Mouse (Mus musculus): ENCODE measurements around the gene 5830411N06Rik. TPM values are rescaled to one million over a fixed set of nuclear protein-coding genes. Genes with fewer than 3 reads are reported as not detected.

The 5830411N06Rik gene
- polyA plus RNA-seq, 1 experiment, result 1.2 TPM

- WGBS, result 80% methylated on average over 3 of the region's 3 CpGs
- no peaks in the 10 kb centered on the region for H3K4me1 ChIP-seq (ENCODE audit: control insufficient read depth, insufficient read depth, low read length)
- H3K27ac ChIP-seq (ENCODE audit: control insufficient read depth, insufficient read depth, low read depth, low read length, poor library complexity), result no peak overlapping the region
- H3K4me3 ChIP-seq (replicated peaks; ENCODE audit: control insufficient read depth, low read depth, low read length), result no peak overlapping the region
- no peak for TF ChIP-seq POLR2A (IDR thresholded peaks at IDR 0.05; ENCODE audit: borderline replicate concordance, control insufficient read depth, low read depth, low read length)
- TF ChIP-seq CTCF (IDR thresholded peaks at IDR 0.05; ENCODE audit: control insufficient read depth, insufficient read depth, low read length), result no peak
Observed at GRCm38 (mm10) chr7:140319861-140320385, 72.8 kb downstream of the 5830411N06Rik start.

GRCm38 (mm10) chr7:140320558-140320957 is 73.5 kb downstream of the 5830411N06Rik start, which contains the start of gene Olfr525:
Gene Olfr525, plus strand, starts transcription at chr7:140320858.
- no peak within 1 kb of the TSS for H3K27ac ChIP-seq (ENCODE audit: control insufficient read depth, insufficient read depth, low read depth, low read length, poor library complexity)
- no peak within 1 kb of the TSS for H3K4me3 ChIP-seq (replicated peaks; ENCODE audit: control insufficient read depth, low read depth, low read length)
- TF ChIP-seq POLR2A (IDR thresholded peaks at IDR 0.05; ENCODE audit: borderline replicate concordance, control insufficient read depth, low read depth, low read length) (no peak), CTCF (IDR thresholded peaks at IDR 0.05; ENCODE audit: control insufficient read depth, insufficient read depth, low read length) (no peak)
- H3K4me1 ChIP-seq (ENCODE audit: control insufficient read depth, insufficient read depth, low read length), result no peaks in the 10 kb centered on the region
- WGBS, result 45% methylated on average over 1 of the region's 1 CpGs

- Histone ChIP-seq H3K4me3 (replicated peaks; ENCODE audit: control insufficient read depth, low read depth, low read length) (no peak overlapping the region), H3K27ac (ENCODE audit: control insufficient read depth, insufficient read depth, low read depth, low read length, poor library complexity) (no peak overlapping the region), H3K4me1 (ENCODE audit: control insufficient read depth, insufficient read depth, low read length) (no peaks in the 10 kb centered on the region)
- TF ChIP-seq CTCF (IDR thresholded peaks at IDR 0.05; ENCODE audit: control insufficient read depth, insufficient read depth, low read length) (no peak), POLR2A (IDR thresholded peaks at IDR 0.05; ENCODE audit: borderline replicate concordance, control insufficient read depth, low read depth, low read length) (no peak)
Observed at GRCm38 (mm10) chr7:140321135-140321534, 74.1 kb downstream of the 5830411N06Rik start.

- no peak overlapping the region for H3K4me3 ChIP-seq (replicated peaks; ENCODE audit: control insufficient read depth, low read depth, low read length)
- no peak overlapping the region for H3K27ac ChIP-seq (ENCODE audit: control insufficient read depth, insufficient read depth, low read depth, low read length, poor library complexity)
- no peaks in the 10 kb centered on the region for H3K4me1 ChIP-seq (ENCODE audit: control insufficient read depth, insufficient read depth, low read length)
- TF ChIP-seq POLR2A (IDR thresholded peaks at IDR 0.05; ENCODE audit: borderline replicate concordance, control insufficient read depth, low read depth, low read length) (no peak), CTCF (IDR thresholded peaks at IDR 0.05; ENCODE audit: control insufficient read depth, insufficient read depth, low read length) (no peak)
- 35% methylated on average over 1 of the region's 1 CpGs for WGBS
Observed at GRCm38 (mm10) chr7:140329766-140330304, 82.8 kb downstream of the 5830411N06Rik start.

- WGBS, result 84% methylated on average over 2 of the region's 2 CpGs
- no peak within 1 kb of the TSS for H3K27ac ChIP-seq (ENCODE audit: control insufficient read depth, insufficient read depth, low read depth, low read length, poor library complexity)
- no peak within 1 kb of the TSS for H3K4me3 ChIP-seq (replicated peaks; ENCODE audit: control insufficient read depth, low read depth, low read length)
- TF ChIP-seq CTCF (IDR thresholded peaks at IDR 0.05; ENCODE audit: control insufficient read depth, insufficient read depth, low read length) (no peak), POLR2A (IDR thresholded peaks at IDR 0.05; ENCODE audit: borderline replicate concordance, control insufficient read depth, low read depth, low read length) (no peak)
- H3K4me1 ChIP-seq (ENCODE audit: control insufficient read depth, insufficient read depth, low read length), result no peaks in the 10 kb centered on the region
Observed at GRCm38 (mm10) chr7:140333717-140334116, 86.6 kb downstream of the 5830411N06Rik start, which contains the start of gene Olfr527. Gene Olfr527, plus strand, starts transcription at chr7:140334017.

Other genes starting within 250 kb of the 5830411N06Rik start
- gene Zfp511, start 210.9 kb upstream of the 5830411N06Rik start, polyA plus RNA-seq (2011; ENCODE audit: insufficient read depth, insufficient read length, low replicate concordance, missing spikeins), result 10.4 and 27.2 TPM in 2 replicates
- gene Tubgcp2, start 210.6 kb upstream of the 5830411N06Rik start, polyA plus RNA-seq (2011; ENCODE audit: insufficient read depth, insufficient read length, low replicate concordance, missing spikeins), result 16.7 and 17.5 TPM in 2 replicates
- gene Msx3, start 198.2 kb upstream of the 5830411N06Rik start, polyA plus RNA-seq (2011; ENCODE audit: insufficient read depth, insufficient read length, low replicate concordance, missing spikeins), result not detected in 2 replicates
- gene Caly, start 164.7 kb upstream of the 5830411N06Rik start, polyA plus RNA-seq (2011; ENCODE audit: insufficient read depth, insufficient read length, low replicate concordance, missing spikeins), result not detected in 2 replicates
- not detected in 2 replicates for gene Prap1, start 153.9 kb upstream of the 5830411N06Rik start, polyA plus RNA-seq (2011; ENCODE audit: insufficient read depth, insufficient read length, low replicate concordance, missing spikeins)
- gene Fuom, start 144.8 kb upstream of the 5830411N06Rik start, polyA plus RNA-seq (2011; ENCODE audit: insufficient read depth, insufficient read length, low replicate concordance, missing spikeins), result 11.3 and 18.7 TPM in 2 replicates
- 9.4 and 11.6 TPM in 2 replicates for gene Paox, start 131.5 kb upstream of the 5830411N06Rik start, polyA plus RNA-seq (2011; ENCODE audit: insufficient read depth, insufficient read length, low replicate concordance, missing spikeins)
- gene Echs1, start 130.8 kb upstream of the 5830411N06Rik start, polyA plus RNA-seq (2011; ENCODE audit: insufficient read depth, insufficient read length, low replicate concordance, missing spikeins), result 15.5 and 25.8 TPM in 2 replicates
- gene Mtg1, start 109.7 kb upstream of the 5830411N06Rik start, polyA plus RNA-seq (2011; ENCODE audit: insufficient read depth, insufficient read length, low replicate concordance, missing spikeins), result 16.8 and 20.2 TPM in 2 replicates
- gene Sprn, start 92.4 kb upstream of the 5830411N06Rik start, polyA plus RNA-seq (2011; ENCODE audit: insufficient read depth, insufficient read length, low replicate concordance, missing spikeins), result not detected in 2 replicates
- not detected in 2 replicates for gene Olfr522, start 82.5 kb upstream of the 5830411N06Rik start, polyA plus RNA-seq (2011; ENCODE audit: insufficient read depth, insufficient read length, low replicate concordance, missing spikeins)
- gene Olfr523, start 74.1 kb upstream of the 5830411N06Rik start, polyA plus RNA-seq (2011; ENCODE audit: insufficient read depth, insufficient read length, low replicate concordance, missing spikeins), result not detected in 2 replicates
- gene Olfr524, start 41.3 kb upstream of the 5830411N06Rik start, polyA plus RNA-seq (2011; ENCODE audit: insufficient read depth, insufficient read length, low replicate concordance, missing spikeins), result not detected in 2 replicates
- gene Cd163l1, start 29.0 kb upstream of the 5830411N06Rik start, polyA plus RNA-seq (2011; ENCODE audit: insufficient read depth, insufficient read length, low replicate concordance, missing spikeins), result 0.31 and 0.82 TPM in 2 replicates
- gene Olfr525, start 73.6 kb downstream of the 5830411N06Rik start, polyA plus RNA-seq (2011; ENCODE audit: insufficient read depth, insufficient read length, low replicate concordance, missing spikeins), result not detected in 2 replicates
- not detected in 2 replicates for gene Olfr527, start 86.7 kb downstream of the 5830411N06Rik start, polyA plus RNA-seq (2011; ENCODE audit: insufficient read depth, insufficient read length, low replicate concordance, missing spikeins)
- not detected in 2 replicates for gene Olfr60, start 114.4 kb downstream of the 5830411N06Rik start, polyA plus RNA-seq (2011; ENCODE audit: insufficient read depth, insufficient read length, low replicate concordance, missing spikeins)
- not detected in 2 replicates for gene Olfr530, start 129.0 kb downstream of the 5830411N06Rik start, polyA plus RNA-seq (2011; ENCODE audit: insufficient read depth, insufficient read length, low replicate concordance, missing spikeins)
- gene Olfr531, start 155.6 kb downstream of the 5830411N06Rik start, polyA plus RNA-seq (2011; ENCODE audit: insufficient read depth, insufficient read length, low replicate concordance, missing spikeins), result not detected in 2 replicates
- 0.25 and 1.2 TPM in 2 replicates for gene Olfr532, start 174.4 kb downstream of the 5830411N06Rik start, polyA plus RNA-seq (2011; ENCODE audit: insufficient read depth, insufficient read length, low replicate concordance, missing spikeins)
- not detected in 2 replicates for gene Olfr533, start 216.1 kb downstream of the 5830411N06Rik start, polyA plus RNA-seq (2011; ENCODE audit: insufficient read depth, insufficient read length, low replicate concordance, missing spikeins)
- gene Olfr535, start 236.9 kb downstream of the 5830411N06Rik start, polyA plus RNA-seq (2011; ENCODE audit: insufficient read depth, insufficient read length, low replicate concordance, missing spikeins), result not detected in 2 replicates

All from bone marrow, adult 2 months (tissue).